Mouse (Mus musculus): ENCODE results near the gene Itga1. TPM values are rescaled to one million over a fixed set of nuclear protein-coding genes. Genes with fewer than 3 reads are reported as not detected.

Gene Itga1
- polyA plus RNA-seq, 1 experiment: 3.5 TPM

- no peak for DNase-seq (ENCODE audit: extremely low spot score in 1 of 2, low spot score in 1 of 2)
Measured at GRCm38 (mm10) chr13:115002155-115002554, 99.6 kb downstream of the Itga1 start.

DNA sequence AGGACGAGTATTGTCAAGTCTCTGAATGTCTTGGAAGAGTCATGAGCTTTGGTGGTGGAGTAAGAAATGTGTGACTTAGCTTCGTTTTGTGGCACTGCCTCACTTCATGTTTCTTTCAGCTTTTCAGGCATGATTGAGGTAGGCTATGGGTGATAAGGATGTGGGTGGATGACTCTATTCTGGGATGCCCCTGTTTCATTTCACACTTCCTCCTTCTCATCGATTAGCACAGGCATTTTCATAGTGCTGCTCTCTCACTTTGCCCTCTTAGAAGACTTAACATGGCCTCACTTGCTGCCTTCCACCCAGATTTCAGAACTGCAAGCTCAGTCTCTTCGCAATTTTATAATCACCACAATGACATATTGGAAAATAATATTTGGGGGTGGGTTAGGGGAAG lies 102.2 kb downstream of the Itga1 start:
- no peak for DNase-seq (ENCODE audit: extremely low spot score in 1 of 2, low spot score in 1 of 2)

- no peak for DNase-seq (ENCODE audit: extremely low spot score in 1 of 2, low spot score in 1 of 2)
Measured at GRCm38 (mm10) chr13:114998100-114998499, 103.7 kb downstream of the Itga1 start.

DNA sequence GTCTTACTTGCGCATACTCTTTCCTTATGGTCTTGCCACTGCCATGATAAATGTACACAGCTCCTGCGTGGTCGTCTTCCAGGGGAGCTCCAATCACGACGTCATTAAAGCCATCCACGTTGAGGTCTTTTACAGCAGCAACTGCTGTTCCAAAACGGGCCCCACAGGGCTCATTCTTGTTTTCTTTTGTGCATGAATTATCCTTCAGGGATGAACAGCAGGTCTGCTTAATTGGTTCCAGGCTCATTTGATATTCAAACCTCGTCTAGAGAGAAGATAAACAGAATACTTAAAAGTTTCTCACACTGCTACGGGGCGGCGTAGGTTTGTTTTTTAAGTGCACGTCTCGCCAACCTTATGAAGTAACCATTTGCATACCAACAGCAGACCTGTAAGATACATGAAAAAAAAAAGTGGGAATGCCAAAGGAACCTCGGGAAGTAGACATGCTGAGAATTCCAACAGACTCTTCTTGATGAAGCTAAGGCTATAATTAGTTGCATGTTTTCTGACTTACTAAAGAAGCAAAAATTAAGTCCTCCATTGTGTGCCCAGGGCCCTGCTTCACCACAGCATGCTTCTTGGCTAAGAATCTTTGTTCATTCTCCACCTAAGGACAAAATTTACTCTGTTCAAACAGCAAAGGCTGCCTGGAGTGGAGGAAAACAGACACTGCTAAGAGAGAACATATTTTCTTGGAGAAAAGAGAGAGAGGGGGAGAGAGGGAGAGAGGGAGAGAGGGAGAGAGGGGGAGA lies 109.3 kb downstream of the Itga1 start:
- DNase-seq (ENCODE audit: extremely low spot score in 1 of 2, low spot score in 1 of 2): no peak

- no peak for DNase-seq (ENCODE audit: extremely low spot score in 1 of 2, low spot score in 1 of 2)
Measured at GRCm38 (mm10) chr13:114987668-114988067, 114.1 kb downstream of the Itga1 start.

GRCm38 (mm10) chr13:114987161-114987560 lies 114.6 kb downstream of the Itga1 start:
- DNase-seq (ENCODE audit: extremely low spot score in 1 of 2, low spot score in 1 of 2): peak in 1 of 2 experiments; percentile 49

GRCm38 (mm10) chr13:114984658-114985057 lies 117.1 kb downstream of the Itga1 start:
- no peak for DNase-seq (ENCODE audit: extremely low spot score in 1 of 2, low spot score in 1 of 2)

GRCm38 (mm10) chr13:114983116-114983515 lies 118.6 kb downstream of the Itga1 start:
- DNase-seq (ENCODE audit: extremely low spot score in 1 of 2, low spot score in 1 of 2): no peak

- DNase-seq (ENCODE audit: extremely low spot score in 1 of 2, low spot score in 1 of 2): peak in 1 of 2 experiments; percentile 37
Measured at GRCm38 (mm10) chr13:114980831-114981419, 120.8 kb downstream of the Itga1 start.

DNA sequence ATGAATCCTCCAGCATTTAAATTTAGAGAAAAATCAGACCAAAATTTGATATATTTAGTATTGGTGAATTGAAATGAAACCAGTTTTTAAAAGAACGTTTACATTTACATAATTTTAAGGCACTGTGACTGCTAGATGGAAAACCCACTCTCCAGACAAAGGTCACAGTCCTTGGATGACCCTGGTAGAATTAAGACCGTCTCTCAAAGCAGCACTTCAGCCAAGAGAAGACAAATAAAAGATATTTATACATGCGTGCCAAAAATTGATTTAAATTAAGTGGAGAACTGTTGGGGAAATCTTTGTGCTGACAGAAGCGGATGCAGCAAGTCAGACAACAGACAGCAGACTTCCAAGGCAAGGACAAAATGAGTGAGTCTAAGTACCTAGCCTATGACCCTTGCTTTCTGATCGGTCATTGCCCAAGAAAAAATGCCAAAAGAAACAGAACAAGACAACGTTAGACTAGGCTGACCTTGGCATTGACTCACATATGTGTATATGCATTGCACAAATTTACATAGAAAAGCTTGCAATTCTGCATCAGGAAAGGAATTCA lies 127.2 kb downstream of the Itga1 start:
- DNase-seq (ENCODE audit: extremely low spot score in 1 of 2, low spot score in 1 of 2): no peak

DNA sequence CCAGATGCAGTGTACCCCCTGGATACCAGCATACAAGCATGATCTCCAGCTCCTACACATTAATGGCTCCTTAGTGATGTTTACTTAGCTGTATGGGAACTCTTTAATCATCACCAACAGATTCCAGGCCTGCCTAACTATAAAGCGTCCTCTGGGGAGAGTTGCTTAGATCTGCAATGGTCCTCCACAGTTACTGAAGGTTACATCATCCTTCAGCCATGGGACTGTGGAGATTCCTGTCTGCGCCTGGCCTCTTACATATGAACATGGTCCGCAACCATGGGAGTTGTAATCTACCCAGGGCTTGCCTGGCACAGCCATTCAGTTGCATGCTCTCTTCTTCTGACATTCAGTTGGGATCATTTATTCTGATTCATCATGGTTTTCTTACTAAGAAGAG lies 129.9 kb downstream of the Itga1 start:
- DNase-seq (ENCODE audit: extremely low spot score in 1 of 2, low spot score in 1 of 2): no peak

- peak; percentile 68 to 94 for DNase-seq (ENCODE audit: extremely low spot score in 1 of 2, low spot score in 1 of 2)
Measured at GRCm38 (mm10) chr13:114964233-114964632, 137.5 kb downstream of the Itga1 start.

DNA sequence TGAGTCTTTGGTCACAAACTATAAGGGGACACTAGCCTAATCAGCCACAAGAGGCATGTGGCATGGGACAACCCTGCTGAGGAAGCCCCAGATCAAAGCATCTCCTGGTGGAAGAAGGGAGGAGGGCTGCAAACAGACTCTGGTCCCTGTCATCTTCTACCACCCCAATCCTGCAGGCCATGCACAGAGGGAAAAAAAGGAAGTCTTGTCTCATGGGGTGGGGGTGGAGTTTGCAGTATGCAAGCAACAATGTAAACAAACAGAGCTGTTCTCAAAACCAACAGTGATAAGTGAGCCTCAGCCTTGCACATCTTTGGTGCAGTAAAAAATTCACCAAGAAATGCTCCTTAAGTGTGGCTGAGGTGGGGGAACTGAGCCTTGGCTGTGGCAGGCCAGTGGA lies 147.2 kb downstream of the Itga1 start:
- no peak for DNase-seq (ENCODE audit: extremely low spot score in 1 of 2, low spot score in 1 of 2)

DNA sequence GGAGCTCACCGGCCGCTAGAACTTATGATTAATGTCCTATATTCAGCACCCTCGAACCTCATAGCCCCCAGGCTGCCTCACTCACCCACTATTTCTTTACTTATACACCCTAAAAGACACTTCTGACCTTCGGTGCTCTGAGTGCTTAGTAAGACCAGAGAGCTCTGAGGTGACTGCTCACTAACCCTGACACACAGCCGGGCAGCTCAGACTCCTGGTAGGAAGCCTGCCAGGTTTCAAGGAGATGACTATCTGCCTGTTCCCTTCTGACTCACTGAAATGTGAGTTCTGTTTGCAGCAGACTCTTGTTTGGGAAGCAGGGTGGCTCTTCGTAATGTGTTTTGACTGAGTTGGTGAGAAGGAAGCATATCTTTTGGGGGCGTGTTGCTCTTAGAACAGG lies 168.2 kb downstream of the Itga1 start:
- no peak for DNase-seq (ENCODE audit: extremely low spot score in 1 of 2, low spot score in 1 of 2)

DNA sequence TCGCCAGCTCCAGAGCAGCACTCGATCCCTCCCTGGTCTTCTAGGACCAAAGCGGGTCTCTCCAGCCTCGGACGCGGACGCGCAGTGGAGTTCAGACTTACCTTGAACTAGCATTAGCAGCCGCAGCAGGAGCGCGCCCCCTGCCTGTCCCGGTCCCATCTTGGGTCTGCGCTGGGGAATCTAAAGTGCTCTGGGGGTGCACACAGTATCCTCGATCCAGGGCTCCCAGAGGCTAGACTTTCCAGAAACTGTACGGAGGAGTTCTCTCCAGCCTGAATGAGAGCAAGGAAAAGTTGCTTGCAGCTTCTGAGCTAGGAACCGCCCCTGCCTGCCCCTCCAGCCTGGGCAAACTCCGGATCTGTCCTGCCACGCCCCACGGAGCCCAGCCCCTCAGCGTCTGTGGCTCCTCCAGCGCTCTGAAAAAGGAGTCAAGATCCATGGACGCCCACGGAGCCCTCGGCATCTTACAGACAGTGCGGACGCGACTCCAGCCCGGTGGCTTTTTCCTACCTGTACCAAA lies 169.9 kb downstream of the Itga1 start, which contains the start of gene Itga2:
TSS of gene Itga2 (minus strand) at position 326 of the 520 bp plus-strand sequence.
- DNase-seq (ENCODE audit: extremely low spot score in 1 of 2, low spot score in 1 of 2): peak; percentile 3 to 32

DNA sequence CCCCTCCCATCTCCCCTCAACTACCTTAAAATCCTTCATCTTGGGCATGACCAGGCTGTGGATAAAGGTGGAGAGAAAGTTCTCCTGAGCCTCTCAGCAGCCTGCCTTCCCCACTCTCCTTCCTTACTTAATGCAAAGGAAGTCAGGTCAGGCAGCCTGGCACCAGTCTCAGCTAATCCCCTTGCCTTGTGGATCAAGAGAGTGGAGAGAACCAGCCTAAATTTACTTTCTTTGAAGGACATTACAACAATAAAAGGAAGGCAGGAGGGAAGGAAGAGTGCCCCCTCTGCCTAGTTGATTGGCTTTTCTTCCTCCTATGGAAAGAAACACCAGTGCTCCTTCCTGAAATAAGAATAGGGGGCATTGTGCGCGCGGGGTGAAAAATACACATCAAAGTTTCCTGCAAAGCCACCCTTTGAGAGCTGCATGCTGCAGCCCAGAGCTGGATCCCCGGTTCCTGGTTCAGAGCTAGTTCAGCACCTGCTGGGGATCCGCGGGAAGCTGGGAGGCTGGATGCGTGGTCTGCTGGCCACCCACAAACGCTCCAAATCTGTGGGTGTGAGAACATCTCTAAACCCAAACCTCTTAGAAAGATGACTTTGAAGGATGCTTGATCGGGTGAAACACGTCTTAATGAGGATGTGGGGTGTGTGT lies 170.6 kb downstream of the Itga1 start:
- peak in 1 of 2 experiments; percentile 22 for DNase-seq (ENCODE audit: extremely low spot score in 1 of 2, low spot score in 1 of 2)

DNA sequence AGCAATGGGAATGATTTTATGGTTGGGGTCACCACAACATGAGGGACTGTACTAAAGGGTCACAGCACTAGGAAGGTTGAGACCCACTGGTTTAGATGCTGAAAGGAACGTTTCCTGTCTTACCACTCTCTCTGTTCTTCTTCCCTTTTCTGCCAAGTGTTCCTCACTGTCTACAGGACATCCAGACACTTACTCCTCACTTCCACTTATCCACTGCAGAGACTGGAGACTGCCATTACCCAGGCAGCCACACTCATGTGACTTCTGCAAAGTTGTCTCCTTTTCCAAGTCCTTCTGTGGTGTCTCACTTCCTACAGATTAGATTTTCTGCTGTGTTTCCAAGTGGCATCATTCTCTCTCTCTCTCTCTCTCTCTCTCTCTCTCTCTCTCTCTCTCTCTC lies 177.0 kb downstream of the Itga1 start:
- no peak for DNase-seq (ENCODE audit: extremely low spot score in 1 of 2, low spot score in 1 of 2)

- DNase-seq (ENCODE audit: extremely low spot score in 1 of 2, low spot score in 1 of 2): no peak
Measured at GRCm38 (mm10) chr13:114923331-114923730, 178.4 kb downstream of the Itga1 start.

- no peak for DNase-seq (ENCODE audit: extremely low spot score in 1 of 2, low spot score in 1 of 2)
Measured at GRCm38 (mm10) chr13:114915767-114916166, 186.0 kb downstream of the Itga1 start.

DNA sequence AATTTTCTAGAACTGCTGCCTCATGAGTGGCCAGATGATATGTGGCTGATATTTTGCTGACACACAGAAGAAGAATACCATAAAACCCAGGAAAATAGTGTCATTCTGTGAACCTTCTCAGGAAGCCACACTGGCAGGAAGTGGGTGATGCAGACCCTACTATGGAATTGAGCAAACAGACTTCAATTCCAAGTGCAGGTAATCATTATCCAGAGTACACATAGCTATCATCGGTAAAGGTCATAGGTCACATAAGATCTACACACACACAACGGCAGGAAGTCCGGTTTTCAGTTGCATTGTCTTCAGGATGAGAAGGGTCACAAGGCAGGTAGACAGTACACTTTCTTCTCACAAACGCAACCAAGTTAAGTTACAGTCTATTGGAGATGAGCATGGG lies 186.8 kb downstream of the Itga1 start:
- DNase-seq (ENCODE audit: extremely low spot score in 1 of 2, low spot score in 1 of 2): no peak

DNA sequence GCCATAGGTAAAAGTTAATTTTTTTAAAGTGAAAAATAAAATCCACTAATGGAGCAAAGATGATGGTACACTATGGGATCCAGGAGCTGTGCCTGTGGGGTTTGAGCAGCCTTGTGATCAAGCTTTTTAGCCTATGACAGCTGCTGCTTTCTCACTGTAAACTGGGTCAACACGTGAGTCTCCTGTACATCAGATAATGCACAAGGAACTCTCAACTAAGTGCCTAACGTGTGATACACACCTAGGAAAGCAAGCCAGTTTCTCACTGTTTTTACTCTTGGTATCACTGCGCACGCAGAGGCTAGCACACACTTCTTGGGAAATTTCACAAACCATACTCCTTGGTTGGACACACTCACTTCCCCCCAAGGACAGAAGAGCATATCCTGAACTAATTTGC lies 187.2 kb downstream of the Itga1 start:
- DNase-seq (ENCODE audit: extremely low spot score in 1 of 2, low spot score in 1 of 2): no peak

Data from frontal cortex, adult 2 months (tissue).